Mouse (Mus musculus) cortical plate, adult 2 months (tissue): ENCODE measurements around the gene Nlgn1. TPM values are rescaled to one million over a fixed set of nuclear protein-coding genes. Genes with fewer than 3 reads are reported as not detected.
"Not testable (repeated sequence)": the region's sequence is repeated elsewhere in the genome, so short reads cannot be mapped to it uniquely, and the experiment has no call there.

Experiments used
- H3K27ac ChIP-seq: fragments of 200-500 bp; 2 replicates; pipeline ENCODE4 v1.5.1; 2012; ENCODE audit warnings: low read length, control low read depth, inconsistent platforms; ENCODE audit not compliant: insufficient read depth
- H3K4me1 ChIP-seq: fragments of 200-500 bp; 2 replicates; pipeline ENCODE4 v1.6.1; 2011; ENCODE audit warnings: low read length; ENCODE audit not compliant: control insufficient read depth, insufficient read depth
- H3K4me3 ChIP-seq: fragments of 200-500 bp; 2 replicates; pipeline ENCODE4 v1.5.1; 2011; ENCODE audit warnings: mild to moderate bottlenecking, low read length, control low read depth; ENCODE audit not compliant: insufficient read depth
- CTCF ChIP-seq: fragments of 200-500 bp; IDR thresholded peaks from 2 replicates; pipeline ENCODE4 v1.5.1; 2011; ENCODE audit warnings: mild to moderate bottlenecking, control low read depth, low read length; ENCODE audit not compliant: insufficient read depth; ENCODE audit errors: extremely low read depth
- POLR2A ChIP-seq: fragments of 200-500 bp; IDR thresholded peaks from 2 replicates; pipeline ENCODE4 v1.6.1; 2011; ENCODE audit warnings: mild to moderate bottlenecking, low read length, control low read depth; ENCODE audit not compliant: insufficient read depth; ENCODE audit errors: extremely low read depth
- polyA plus RNA-seq: library from polyadenylated mRNA; depleted of rRNA; stranded (reverse); fragments of >200 nt; gene quantifications from 2 replicates; pipeline ENCODE4 v1.2.3, GENCODE M21; 2012

Nlgn1 gene
- polyA plus RNA-seq, 1 experiment: 33.0 TPM

DNA sequence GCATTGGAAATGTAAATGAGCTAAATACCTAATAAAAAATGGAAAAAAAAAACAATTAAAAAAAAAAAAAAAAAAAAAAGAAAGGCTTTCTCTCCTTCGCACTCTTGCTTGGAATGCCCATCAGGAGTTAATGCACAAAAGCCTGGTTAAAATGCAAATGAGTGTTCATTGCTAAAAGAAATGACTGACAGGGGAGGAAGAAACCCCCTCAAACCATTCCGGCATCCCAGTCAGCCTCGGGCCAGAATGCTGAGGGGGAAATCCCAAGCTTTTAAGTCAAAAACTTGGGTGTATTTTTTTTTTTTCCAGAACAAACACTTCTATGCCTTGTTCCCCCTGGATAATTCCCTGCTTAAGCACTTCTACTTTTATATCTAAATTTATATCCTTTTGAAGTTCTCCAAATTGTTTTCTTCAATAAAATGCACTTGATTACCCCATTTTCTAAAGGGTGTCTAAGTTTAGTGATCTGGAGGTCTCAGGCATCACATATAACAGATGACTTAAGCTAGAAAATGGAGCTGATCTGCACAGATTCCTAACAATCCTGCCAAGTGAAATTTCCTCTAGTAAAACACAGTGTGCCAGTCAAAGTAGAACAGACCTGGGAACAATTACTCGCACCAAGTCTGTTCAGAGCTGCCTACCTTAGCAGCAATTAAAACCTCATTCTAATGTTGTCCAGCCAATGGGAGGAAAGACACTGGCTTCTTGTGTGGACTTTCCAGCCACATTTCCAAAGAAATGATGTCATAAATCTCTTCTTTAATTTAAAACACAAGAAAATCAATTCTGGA, 686.2 kb downstream of the Nlgn1 start:
- H3K4me3 ChIP-seq: no peak overlapping the region
- TF ChIP-seq CTCF (no peak), POLR2A (no peak)
- no peak overlapping the region for H3K27ac ChIP-seq
- no peaks in the 10 kb centered on the region for H3K4me1 ChIP-seq

DNA sequence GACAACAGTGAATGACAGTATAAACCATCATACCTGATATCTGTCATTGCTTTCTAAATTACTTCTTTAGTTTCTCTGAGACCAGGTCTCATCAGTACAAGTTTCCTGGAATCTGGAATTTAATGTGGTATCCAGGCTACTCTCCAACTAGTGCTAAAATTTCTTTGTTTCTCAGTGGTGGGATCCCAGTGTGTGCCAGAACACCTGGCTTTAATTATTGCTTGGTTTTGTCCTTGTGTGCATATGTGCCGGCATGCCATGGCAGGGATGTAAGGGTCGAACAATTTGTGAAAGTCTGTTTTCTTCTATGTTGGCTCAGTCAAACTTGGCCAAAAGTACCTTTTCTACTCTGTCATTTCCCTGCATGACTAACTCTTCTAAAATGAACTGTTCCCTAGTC, 703.1 kb downstream of the Nlgn1 start:
- H3K4me3 ChIP-seq: no peak overlapping the region
- no peak overlapping the region for H3K27ac ChIP-seq
- H3K4me1 ChIP-seq: no peaks in the 10 kb centered on the region; the same call in 1 of the 2 replicates
- TF ChIP-seq CTCF (no peak), POLR2A (no peak)

DNA sequence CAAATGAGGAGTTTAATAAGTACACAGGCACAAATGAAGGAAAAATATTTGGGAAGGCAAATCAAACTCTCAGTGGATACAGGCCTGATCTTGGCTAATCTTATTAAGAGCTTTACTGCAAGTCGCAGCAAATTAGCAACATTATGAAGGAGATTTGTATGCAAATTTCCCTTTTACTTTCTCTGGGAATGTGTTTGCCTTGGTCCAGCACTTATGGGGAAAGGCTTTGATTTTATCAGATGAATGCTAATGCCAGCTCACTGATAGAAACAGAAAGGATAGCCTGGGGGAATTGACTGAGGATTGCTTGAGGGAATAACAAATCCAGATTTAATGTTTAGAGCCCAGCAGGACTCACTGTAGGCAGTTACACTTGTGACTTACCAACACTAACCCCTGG, 725.7 kb downstream of the Nlgn1 start:
- no peaks in the 10 kb centered on the region for H3K4me1 ChIP-seq
- no peak overlapping the region for H3K4me3 ChIP-seq
- no peak for TF ChIP-seq CTCF
- no peak for TF ChIP-seq POLR2A
- no peak overlapping the region for H3K27ac ChIP-seq

DNA sequence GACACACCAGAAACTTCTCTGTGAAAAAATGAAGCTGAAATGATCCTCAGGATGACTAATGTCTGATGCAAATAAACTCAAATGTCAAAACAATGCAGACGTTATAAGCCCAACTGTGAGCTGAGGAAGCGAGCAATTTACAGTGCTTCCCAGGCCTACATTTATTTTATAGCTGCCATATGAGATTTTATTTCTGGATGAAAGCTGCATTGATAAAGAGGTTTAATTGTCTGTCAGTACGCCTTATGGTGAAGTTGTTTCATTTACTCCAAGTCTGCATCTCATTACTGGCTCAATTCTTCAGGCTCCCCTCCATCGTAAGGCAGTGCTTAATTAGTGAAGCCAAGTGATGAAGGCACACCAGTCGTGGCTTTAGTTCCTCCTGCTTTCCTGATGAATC, 734.7 kb downstream of the Nlgn1 start:
- TF ChIP-seq POLR2A (no peak), CTCF (no peak)
- no peak overlapping the region for H3K4me3 ChIP-seq
- H3K4me1 ChIP-seq: peaks cover 2% of the 10 kb centered on the region; the same call in 1 of the 2 replicates
- H3K27ac ChIP-seq: no peak overlapping the region

DNA sequence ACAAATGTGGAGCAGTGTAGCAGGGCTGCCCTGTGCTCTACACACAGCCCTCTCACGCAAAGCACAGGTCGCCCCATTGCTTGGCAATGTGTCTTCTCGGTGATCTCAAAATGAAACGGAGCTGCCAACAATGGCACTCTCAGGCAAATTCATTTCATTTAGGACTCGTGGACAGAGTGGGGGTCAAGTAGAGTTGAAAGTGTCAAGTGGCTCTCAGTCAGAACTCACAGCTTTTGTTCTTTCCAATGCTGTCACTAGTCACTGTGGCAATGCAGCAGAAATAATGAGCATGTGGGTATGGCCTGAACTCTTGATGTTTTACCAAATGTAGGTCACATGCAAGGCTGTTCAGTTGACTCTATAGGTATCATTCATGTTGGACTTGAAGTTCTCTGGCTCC, 756.7 kb downstream of the Nlgn1 start:
- TF ChIP-seq CTCF (no peak), POLR2A (no peak)
- Histone ChIP-seq H3K27ac (no peak overlapping the region), H3K4me3 (no peak overlapping the region), H3K4me1 (peaks cover 2% of the 10 kb centered on the region; the same call in 1 of the 2 replicates)

DNA sequence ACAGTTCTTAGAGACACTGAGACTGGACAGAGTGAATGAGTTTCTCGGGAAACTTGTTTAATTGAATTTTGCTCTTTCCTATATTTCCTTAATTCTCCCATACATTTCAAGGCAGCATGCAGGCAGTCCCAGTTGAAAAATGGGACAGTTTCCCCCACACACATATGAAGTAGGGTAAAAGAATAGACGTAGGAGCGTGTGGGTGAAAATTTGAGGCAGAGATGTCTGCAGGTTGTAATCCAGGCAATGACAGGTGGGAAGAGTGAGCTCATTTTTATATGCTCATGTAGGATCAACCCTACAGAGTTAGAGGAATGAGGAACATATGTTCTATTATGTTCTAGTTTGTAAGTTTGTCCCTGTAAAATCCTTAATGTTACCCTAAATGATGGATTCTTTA, 757.4 kb downstream of the Nlgn1 start:
- H3K27ac ChIP-seq: no peak overlapping the region
- TF ChIP-seq POLR2A (no peak), CTCF (no peak)
- H3K4me3 ChIP-seq: no peak overlapping the region
- H3K4me1 ChIP-seq: peaks cover 2% of the 10 kb centered on the region; the same call in 1 of the 2 replicates

DNA sequence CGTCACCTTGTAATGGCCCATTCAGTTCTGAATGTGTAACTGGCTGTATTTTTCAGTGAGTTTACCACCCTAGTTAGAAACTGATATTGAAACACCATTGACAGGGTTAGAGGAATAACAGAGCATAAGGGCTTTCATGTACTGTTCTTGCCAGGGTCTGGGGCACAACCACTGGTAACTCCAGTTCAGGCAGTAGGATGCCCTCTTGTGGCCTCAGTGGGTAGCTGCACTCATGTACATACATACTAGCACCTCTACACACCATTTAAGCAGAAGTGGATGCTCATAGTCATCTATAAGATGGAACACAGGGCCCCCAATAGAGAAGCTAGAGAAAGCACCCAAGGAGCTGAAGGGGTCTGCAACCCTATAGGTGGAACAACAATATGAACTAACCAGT, 773.7 kb downstream of the Nlgn1 start:
- H3K4me1 ChIP-seq, H3K4me3 ChIP-seq, H3K27ac ChIP-seq: not testable (repeated sequence)

DNA sequence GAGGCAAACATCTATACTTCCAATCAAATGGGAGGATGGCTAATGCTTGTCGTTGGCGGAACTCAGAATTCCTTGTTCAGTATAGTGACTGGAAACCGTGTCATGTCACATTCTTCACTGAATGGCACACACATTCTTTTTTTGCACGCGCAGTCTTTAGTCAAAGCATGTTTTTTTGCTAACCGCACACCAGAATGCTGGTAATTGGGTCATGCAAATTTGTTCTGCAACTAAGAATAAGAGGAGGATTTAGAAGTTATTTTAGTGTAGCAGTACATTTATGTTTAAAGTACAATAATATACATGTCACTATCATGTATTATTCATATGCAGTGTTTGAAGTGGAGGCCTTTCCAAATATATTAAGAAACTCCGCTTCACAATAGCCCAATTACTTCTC, 783.2 kb downstream of the Nlgn1 start:
- H3K4me3 ChIP-seq, H3K4me1 ChIP-seq, H3K27ac ChIP-seq: not testable (repeated sequence)

DNA sequence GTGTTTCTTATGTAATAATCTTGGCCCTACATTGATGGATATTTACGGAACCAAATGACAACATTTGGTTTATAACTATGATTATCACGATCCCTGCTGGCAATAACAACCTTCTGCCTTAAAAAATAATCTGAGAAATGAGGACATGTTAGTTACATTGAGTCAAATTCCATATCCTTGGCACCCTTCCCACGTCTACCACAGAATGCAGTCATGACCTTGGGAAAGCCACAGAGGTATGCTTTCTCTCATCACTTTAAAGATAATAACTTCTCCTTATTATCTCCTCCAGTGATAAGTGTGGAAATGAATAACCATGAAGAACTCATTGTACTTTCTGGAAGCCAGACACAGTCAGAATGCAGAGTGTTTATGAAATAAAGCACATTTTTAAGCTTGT, 808.0 kb downstream of the Nlgn1 start:
- not testable (repeated sequence) for H3K27ac ChIP-seq, H3K4me1 ChIP-seq, H3K4me3 ChIP-seq

DNA sequence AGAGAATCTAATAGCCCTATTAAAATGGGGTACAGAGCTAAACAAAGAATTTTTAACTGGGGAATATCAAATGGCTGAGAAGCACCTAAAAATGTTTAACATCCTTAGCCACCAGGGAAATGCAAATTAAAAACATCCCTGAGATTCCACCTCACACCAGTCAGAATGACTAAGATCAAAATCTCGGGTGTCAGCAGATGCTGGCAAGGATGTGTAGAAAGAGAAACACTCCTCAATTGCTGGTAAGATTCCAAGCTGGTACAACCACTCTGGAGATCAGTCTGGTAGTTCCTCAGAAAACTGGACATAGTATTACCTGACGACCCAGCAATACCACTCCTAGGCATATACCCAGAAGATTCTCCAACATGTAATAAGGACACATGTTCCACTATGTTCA, 869.2 kb downstream of the Nlgn1 start:
- no peak overlapping the region for H3K27ac ChIP-seq
- no peaks in the 10 kb centered on the region for H3K4me1 ChIP-seq
- TF ChIP-seq POLR2A (no peak), CTCF (no peak)
- no peak overlapping the region for H3K4me3 ChIP-seq
